Mouse (Mus musculus): Measurements from ENCODE around the gene Pex14. TPM values are rescaled to one million over a fixed set of nuclear protein-coding genes. Genes with fewer than 3 reads are reported as not detected.

The Pex14 gene
- polyA plus RNA-seq, 1 experiment from 2014 or later: 21.4 TPM

- peaks cover 49% of the 10 kb centered on the region; the same call in 1 of the 2 replicates for H3K79me2 ChIP-seq (ENCODE audit: inconsistent target)
- H3K27ac ChIP-seq: no peak overlapping the region
- no peak overlapping the region for H3K4me3 ChIP-seq (ENCODE audit: inconsistent target)
- no peaks in the 10 kb centered on the region for H3K36me3 ChIP-seq (ENCODE audit: inconsistent target)
- WGBS (ENCODE audit: missing documents): 97% methylated on average over 16 of the region's 16 CpGs
Observed at GRCm38 (mm10) chr4:149056957-149057356, 42.7 kb downstream of the Pex14 start.

GRCm38 (mm10) chr4:149055847-149056246 is 43.8 kb downstream of the Pex14 start:
- Histone ChIP-seq H3K27ac (no peak overlapping the region), H3K4me3 (ENCODE audit: inconsistent target) (no peak overlapping the region), H3K36me3 (ENCODE audit: inconsistent target) (no peaks in the 10 kb centered on the region), H3K79me2 (ENCODE audit: inconsistent target) (peaks cover 38% of the 10 kb centered on the region; the same call in 1 of the 2 replicates)
- 63% methylated on average over 5 of the region's 6 CpGs for WGBS (ENCODE audit: missing documents)

- Histone ChIP-seq H3K79me2 (ENCODE audit: inconsistent target) (peaks cover 3% of the 10 kb centered on the region; the same call in 1 of the 2 replicates), H3K27ac (peak overlapping the region; percentile 58), H3K4me3 (ENCODE audit: inconsistent target) (no peak overlapping the region; the same call in 1 of the 2 replicates), H3K36me3 (ENCODE audit: inconsistent target) (no peaks in the 10 kb centered on the region)
- WGBS (ENCODE audit: missing documents): 15% methylated on average over 16 of the region's 16 CpGs
Observed at GRCm38 (mm10) chr4:149049351-149050159, 50.1 kb downstream of the Pex14 start.

GRCm38 (mm10) chr4:149048625-149049228 is 50.9 kb downstream of the Pex14 start:
- 23% methylated on average over 10 of the region's 10 CpGs for WGBS (ENCODE audit: missing documents)
- peaks cover 3% of the 10 kb centered on the region; the same call in 1 of the 2 replicates for H3K79me2 ChIP-seq (ENCODE audit: inconsistent target)
- no peak overlapping the region; the same call in 1 of the 2 replicates for H3K4me3 ChIP-seq (ENCODE audit: inconsistent target)
- H3K36me3 ChIP-seq (ENCODE audit: inconsistent target): no peaks in the 10 kb centered on the region
- H3K27ac ChIP-seq: peak overlapping the region; percentile 58

- H3K36me3 ChIP-seq (ENCODE audit: inconsistent target): no peaks in the 10 kb centered on the region
- H3K4me3 ChIP-seq (ENCODE audit: inconsistent target): no peak overlapping the region
- H3K27ac ChIP-seq: no peak overlapping the region
- 0 out of 2 replicates have a peak, but pooled peaks cover 3% of the 10 kb centered on the region for H3K79me2 ChIP-seq (ENCODE audit: inconsistent target)
- WGBS (ENCODE audit: missing documents): 25% methylated on average over 8 of the region's 10 CpGs
Observed at GRCm38 (mm10) chr4:149047360-149047759, 52.3 kb downstream of the Pex14 start.

- 92% methylated on average over 5 of the region's 5 CpGs for WGBS (ENCODE audit: missing documents)
- H3K79me2 ChIP-seq (ENCODE audit: inconsistent target): 0 out of 2 replicates have a peak, but pooled peaks cover 3% of the 10 kb centered on the region
- H3K4me3 ChIP-seq (ENCODE audit: inconsistent target): no peak overlapping the region
- no peak overlapping the region for H3K27ac ChIP-seq
- H3K36me3 ChIP-seq (ENCODE audit: inconsistent target): no peaks in the 10 kb centered on the region
Observed at GRCm38 (mm10) chr4:149045885-149046284, 53.8 kb downstream of the Pex14 start.

- Histone ChIP-seq H3K4me3 (ENCODE audit: inconsistent target) (no peak overlapping the region), H3K36me3 (ENCODE audit: inconsistent target) (no peaks in the 10 kb centered on the region), H3K27ac (no peak overlapping the region), H3K79me2 (ENCODE audit: inconsistent target) (no peaks in the 10 kb centered on the region)
- WGBS (ENCODE audit: missing documents): 98% methylated on average over 6 of the region's 6 CpGs
Observed at GRCm38 (mm10) chr4:149040289-149040688, 59.4 kb downstream of the Pex14 start.

GRCm38 (mm10) chr4:149037706-149038105 is 62.0 kb downstream of the Pex14 start:
- Histone ChIP-seq H3K36me3 (ENCODE audit: inconsistent target) (no peaks in the 10 kb centered on the region), H3K4me3 (ENCODE audit: inconsistent target) (no peak overlapping the region), H3K79me2 (ENCODE audit: inconsistent target) (no peaks in the 10 kb centered on the region), H3K27ac (no peak overlapping the region)
- 92% methylated on average over 5 of the region's 6 CpGs for WGBS (ENCODE audit: missing documents)

- no peak overlapping the region for H3K27ac ChIP-seq
- no peak overlapping the region for H3K4me3 ChIP-seq (ENCODE audit: inconsistent target)
- no peaks in the 10 kb centered on the region for H3K79me2 ChIP-seq (ENCODE audit: inconsistent target)
- 81% methylated on average over 9 of the region's 9 CpGs for WGBS (ENCODE audit: missing documents)
- H3K36me3 ChIP-seq (ENCODE audit: inconsistent target): no peaks in the 10 kb centered on the region
Observed at GRCm38 (mm10) chr4:149036592-149036991, 63.1 kb downstream of the Pex14 start.

- H3K27ac ChIP-seq: no peak overlapping the region
- no peaks in the 10 kb centered on the region for H3K36me3 ChIP-seq (ENCODE audit: inconsistent target)
- WGBS (ENCODE audit: missing documents): 84% methylated on average over 4 of the region's 4 CpGs
- H3K79me2 ChIP-seq (ENCODE audit: inconsistent target): no peaks in the 10 kb centered on the region
- no peak overlapping the region for H3K4me3 ChIP-seq (ENCODE audit: inconsistent target)
Observed at GRCm38 (mm10) chr4:149031507-149031906, 68.2 kb downstream of the Pex14 start.

GRCm38 (mm10) chr4:149027571-149027970 is 72.1 kb downstream of the Pex14 start:
- no peak overlapping the region for H3K4me3 ChIP-seq (ENCODE audit: inconsistent target)
- no peaks in the 10 kb centered on the region for H3K79me2 ChIP-seq (ENCODE audit: inconsistent target)
- WGBS (ENCODE audit: missing documents): 95% methylated on average over 9 of the region's 9 CpGs
- H3K27ac ChIP-seq: no peak overlapping the region
- H3K36me3 ChIP-seq (ENCODE audit: inconsistent target): no peaks in the 10 kb centered on the region

- Histone ChIP-seq H3K36me3 (ENCODE audit: inconsistent target) (no peaks in the 10 kb centered on the region), H3K27ac (no peak overlapping the region), H3K79me2 (ENCODE audit: inconsistent target) (no peaks in the 10 kb centered on the region), H3K4me3 (ENCODE audit: inconsistent target) (no peak overlapping the region)
- 91% methylated on average over 10 of the region's 10 CpGs for WGBS (ENCODE audit: missing documents)
Observed at GRCm38 (mm10) chr4:149025242-149025641, 74.4 kb downstream of the Pex14 start.

- H3K4me3 ChIP-seq (ENCODE audit: inconsistent target): no peak overlapping the region
- H3K27ac ChIP-seq: no peak overlapping the region
- no peaks in the 10 kb centered on the region for H3K79me2 ChIP-seq (ENCODE audit: inconsistent target)
- no peaks in the 10 kb centered on the region for H3K36me3 ChIP-seq (ENCODE audit: inconsistent target)
Observed at GRCm38 (mm10) chr4:149021021-149021420, 78.7 kb downstream of the Pex14 start.

GRCm38 (mm10) chr4:149019456-149019855 is 80.2 kb downstream of the Pex14 start:
- WGBS (ENCODE audit: missing documents): 88% methylated on average over 6 of the region's 6 CpGs
- H3K79me2 ChIP-seq (ENCODE audit: inconsistent target): no peaks in the 10 kb centered on the region
- H3K4me3 ChIP-seq (ENCODE audit: inconsistent target): no peak overlapping the region
- no peak overlapping the region for H3K27ac ChIP-seq
- H3K36me3 ChIP-seq (ENCODE audit: inconsistent target): no peaks in the 10 kb centered on the region

GRCm38 (mm10) chr4:149006756-149007155 is 92.9 kb downstream of the Pex14 start:
- H3K27ac ChIP-seq: no peak overlapping the region
- no peak overlapping the region for H3K4me3 ChIP-seq (ENCODE audit: inconsistent target)
- no peaks in the 10 kb centered on the region for H3K36me3 ChIP-seq (ENCODE audit: inconsistent target)
- WGBS (ENCODE audit: missing documents): 96% methylated on average over 6 of the region's 6 CpGs
- no peaks in the 10 kb centered on the region for H3K79me2 ChIP-seq (ENCODE audit: inconsistent target)
